Mouse (Mus musculus): ENCODE results near the gene Smarcb1.
"Not testable (repeated sequence)": the region's sequence is repeated elsewhere in the genome, so short reads cannot be mapped to it uniquely, and the experiment has no call there.

Gene Smarcb1

DNA sequence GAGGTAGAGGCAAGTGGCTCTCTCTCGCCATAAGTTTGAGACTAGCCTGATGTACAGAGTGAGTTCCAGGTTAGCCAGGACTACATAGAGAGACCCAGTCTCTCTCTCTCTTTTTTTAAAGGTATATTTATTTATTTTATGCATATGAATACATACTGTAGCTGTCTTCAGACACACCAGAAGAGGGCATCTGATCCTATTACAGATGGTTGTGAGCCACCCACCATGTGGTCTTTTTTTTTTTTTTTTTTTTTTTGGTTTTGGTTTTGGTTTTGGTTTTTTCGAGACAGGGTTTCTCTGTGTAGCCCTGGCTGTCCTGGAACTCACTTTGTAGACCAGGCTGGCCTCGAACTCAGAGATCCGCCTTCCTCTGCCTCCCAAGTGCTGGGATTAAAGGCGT, 33.9 kb downstream of the Smarcb1 start:
- DNase-seq = not testable (repeated sequence)

GRCm38 (mm10) chr10:75884742-75885141, 36.7 kb downstream of the Smarcb1 start:
- no peak for DNase-seq

- DNase-seq = peak; percentile 80 to 86
Observed at GRCm38 (mm10) chr10:75883232-75883552, 38.2 kb downstream of the Smarcb1 start.

DNA sequence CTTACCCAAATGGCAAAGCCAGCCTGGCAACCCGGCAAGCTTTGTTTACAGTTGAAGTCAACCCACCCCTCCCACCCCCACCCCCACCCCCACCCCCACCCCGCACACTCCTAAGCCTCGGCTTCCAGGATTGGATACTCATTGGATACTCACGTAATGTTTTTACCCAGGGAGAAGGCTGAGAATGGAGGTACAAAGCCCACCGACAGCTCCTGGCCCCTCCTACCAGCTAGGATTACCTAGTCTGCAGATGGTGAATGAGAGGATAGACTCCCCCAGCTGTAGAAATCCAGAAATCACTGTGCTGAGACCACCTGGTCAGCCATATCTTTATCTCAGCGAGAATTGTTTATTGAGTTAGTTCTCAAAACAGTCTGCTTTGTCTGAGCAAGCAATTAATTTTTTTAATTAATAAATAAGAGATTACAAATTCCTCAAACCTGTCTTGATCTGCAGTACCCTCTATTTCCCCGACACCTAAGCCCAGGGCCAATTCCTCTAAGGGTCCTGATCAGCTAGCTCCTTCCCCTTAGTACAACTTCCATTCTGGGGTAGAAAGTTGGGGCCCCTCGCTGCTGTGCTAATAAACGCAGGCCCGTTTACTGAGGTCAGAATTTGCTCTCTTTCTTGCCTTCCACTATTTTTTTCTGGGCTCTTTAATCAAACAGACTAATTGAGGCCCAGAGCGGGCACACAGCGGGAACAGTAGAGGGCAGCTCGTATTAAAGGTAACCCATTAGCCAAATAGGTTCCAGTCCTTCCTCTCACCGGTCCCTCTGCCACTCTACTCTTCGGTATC, 38.8 kb downstream of the Smarcb1 start:
- DNase-seq = no peak

DNA sequence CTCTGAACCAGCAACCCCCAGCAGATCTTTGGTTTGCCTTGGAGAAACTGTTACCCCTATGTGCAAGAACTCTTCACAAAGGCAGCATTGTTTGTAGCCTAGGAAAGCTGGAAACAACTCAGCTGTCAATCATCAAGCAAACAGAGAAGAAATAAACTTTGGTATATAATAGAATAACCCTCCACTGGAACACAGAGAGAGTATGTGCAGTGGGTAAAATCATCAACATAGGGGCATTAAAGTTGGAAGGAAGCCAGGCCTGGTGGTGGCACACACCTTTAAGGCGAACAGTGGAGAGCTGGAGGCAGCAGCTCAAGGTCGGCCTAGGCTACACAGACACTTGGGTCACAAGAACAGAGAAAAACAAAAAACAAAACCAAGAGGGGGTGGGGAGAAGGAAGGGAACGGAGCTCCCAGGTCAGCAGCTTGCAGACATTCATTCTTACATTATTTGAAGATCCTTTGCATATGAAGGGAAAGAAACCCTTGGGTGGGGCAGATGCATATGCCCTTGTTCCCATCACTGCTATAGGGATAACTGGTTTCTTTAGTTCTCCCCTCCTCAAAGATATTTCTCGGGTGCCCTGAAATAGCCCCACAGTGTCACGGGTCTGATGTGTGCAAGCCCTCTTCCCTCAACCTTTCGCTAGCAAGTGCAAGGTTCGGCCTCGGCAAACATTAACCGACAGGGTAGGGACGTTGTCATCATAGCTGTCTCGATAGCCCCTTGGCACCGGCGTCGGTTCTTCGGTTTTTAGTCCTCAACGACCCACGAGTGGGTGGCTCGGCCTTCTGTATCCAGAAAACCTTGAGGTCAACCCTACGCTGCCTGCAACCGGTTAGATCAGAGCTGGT, 39.6 kb downstream of the Smarcb1 start:
- no peak for DNase-seq

DNA sequence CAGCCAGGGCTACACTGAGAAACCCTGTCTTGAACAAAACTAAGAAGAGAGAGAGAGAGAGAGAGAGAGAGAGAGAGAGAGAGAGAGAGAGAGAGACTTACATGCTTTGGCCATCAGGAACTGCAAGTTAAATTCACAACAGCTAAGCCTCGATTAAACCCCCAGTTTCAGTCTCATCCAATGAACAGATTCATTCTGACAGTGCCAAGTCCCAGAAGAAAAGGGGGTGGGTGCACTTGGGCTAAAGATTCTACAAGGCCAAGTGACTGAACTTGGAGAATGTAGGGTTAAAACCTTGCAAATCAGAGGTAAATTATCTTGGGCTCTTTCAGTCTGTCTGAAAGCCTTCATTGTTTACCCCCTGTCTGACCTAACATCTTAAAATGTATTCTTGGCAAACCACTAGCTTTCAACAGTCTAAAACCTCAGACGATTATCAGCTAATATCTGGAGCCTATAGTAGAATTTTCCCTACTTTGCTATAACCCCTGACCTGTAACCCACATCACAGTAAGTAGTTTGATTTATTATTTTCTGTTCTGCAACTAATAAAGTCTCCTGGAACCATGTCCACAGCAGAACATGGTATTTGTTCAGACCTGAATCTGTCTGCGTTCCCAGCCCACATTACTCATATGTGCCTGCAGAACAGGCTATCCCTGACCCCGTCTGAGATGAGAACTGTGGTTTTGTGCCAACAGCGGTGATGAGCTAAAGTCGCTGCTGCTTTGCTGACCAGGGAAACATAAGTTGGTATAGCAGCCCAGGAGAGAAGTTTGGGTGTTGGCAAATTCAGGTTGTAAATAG, 40.4 kb downstream of the Smarcb1 start:
- no peak for DNase-seq

DNA sequence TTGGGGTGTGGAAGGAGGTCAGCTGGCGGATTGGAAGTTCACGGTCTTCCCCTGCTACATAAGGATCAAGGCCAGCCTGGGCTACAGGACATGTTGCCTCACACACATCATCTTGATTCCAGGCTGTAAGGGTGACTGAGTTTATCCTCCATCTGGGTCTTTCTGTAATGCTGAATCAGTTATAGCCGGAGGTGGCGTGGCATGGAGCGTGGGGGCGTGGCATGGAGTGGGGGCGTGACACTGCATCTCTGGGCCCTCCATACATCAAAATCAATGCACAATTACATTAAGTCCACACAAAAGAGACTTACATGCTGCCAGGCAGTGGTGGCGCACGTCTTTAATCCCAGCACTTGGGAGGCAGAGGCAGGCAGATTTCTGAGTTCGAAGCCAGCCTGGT, 41.1 kb downstream of the Smarcb1 start:
- DNase-seq = no peak

DNA sequence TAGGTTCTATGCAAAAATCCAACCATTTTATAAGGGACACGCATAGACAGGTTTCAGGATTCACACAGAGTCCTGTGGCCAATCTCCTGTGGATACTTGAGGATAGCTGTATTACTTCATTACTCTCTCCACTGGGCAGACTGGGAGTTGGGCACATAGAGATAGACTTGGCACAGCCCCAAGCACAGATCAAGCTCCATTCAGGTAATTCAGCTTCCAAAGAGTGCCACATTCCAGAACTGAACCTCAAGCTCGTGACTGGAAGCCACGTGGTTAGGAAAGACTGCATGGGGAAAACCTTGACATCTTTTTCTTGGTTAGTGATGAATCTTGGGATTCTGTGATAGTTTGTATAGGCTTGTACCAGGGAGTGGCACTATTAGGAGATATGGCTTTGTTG, 42.6 kb downstream of the Smarcb1 start:
- no peak for DNase-seq

GRCm38 (mm10) chr10:75873543-75874170, 47.8 kb downstream of the Smarcb1 start:
- DNase-seq = peak; percentile 64 to 68

DNA sequence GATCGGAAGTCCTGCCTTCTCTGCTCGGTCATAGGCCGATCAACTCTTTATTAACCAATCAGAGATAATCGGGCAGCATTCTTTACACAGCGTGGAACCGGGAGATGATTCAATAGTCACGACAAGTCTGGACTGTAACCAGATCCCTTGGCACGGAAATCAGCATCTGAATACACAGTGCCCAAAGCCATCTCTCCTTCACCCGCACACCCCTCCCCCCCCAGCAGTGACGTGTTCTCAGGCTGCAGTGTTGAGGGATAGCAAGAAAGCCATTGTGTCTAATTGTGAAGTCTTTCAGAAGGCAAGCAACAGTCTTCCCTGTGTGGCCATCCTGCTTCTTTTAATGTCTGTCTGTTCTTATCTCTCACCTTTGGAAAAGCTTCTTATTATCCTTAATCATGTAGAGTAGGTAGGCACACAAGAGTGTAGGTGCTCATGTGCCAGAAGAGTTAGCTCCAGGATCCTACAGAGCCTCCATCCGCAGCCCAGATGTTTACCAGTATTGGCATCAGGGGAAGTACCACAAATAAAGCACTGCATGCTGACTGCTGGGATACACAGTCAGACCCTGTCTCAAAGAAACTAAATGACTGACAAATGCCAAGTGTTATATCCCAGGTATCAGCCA, 48.4 kb downstream of the Smarcb1 start:
- DNase-seq = peak; percentile 94 to 98

- DNase-seq = no peak
Observed at GRCm38 (mm10) chr10:75872025-75872914, 49.1 kb downstream of the Smarcb1 start.

DNA sequence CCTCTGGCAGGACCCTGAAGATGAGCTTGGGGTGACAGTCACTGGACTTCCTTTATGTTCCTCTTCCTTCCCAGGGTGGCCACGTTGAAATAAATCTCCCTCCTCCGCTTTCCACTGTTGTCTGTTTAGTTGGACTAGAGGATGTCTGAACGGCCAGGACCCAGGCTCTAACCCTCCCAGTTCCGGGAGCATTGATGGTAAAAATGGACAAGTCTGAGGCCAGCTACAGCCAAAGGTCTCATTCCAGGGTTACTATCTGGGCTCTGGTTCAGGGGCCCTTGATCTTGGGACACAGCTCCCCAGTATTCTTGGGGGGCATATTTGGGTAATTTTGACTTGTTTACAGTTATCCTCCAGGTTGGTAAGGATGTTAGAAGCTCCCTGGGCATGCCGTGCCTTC, 59.8 kb downstream of the Smarcb1 start:
- no peak for DNase-seq

DNA sequence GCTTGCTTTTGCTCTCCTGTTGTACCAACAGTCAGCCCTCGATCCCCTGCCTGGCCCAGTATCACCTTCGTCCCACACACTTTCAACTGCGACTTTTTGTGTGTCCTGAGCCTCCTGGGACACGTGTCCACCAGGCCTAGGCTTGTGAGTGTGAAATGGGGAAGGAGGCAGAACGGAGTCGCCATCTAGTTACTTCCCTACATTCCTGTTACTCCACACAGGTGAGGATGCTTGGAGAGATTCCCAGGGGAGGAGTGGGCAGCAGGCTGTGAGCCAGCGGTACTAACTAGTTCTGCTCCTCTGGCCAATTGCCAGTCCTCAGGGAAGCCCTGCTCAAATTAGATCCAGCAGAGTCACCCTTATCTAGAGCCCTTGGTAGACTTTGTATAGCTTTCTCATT, 60.7 kb downstream of the Smarcb1 start:
- peak; percentile 33 to 45 for DNase-seq

- DNase-seq = peak; percentile 90 to 91
Observed at GRCm38 (mm10) chr10:75859786-75860470, 61.5 kb downstream of the Smarcb1 start, which contains the start of gene Mif. TSS of gene Mif (minus strand) at chr10:75860240.

GRCm38 (mm10) chr10:75859107-75859746, 62.2 kb downstream of the Smarcb1 start:
- peak; percentile 54 to 60 for DNase-seq

DNA sequence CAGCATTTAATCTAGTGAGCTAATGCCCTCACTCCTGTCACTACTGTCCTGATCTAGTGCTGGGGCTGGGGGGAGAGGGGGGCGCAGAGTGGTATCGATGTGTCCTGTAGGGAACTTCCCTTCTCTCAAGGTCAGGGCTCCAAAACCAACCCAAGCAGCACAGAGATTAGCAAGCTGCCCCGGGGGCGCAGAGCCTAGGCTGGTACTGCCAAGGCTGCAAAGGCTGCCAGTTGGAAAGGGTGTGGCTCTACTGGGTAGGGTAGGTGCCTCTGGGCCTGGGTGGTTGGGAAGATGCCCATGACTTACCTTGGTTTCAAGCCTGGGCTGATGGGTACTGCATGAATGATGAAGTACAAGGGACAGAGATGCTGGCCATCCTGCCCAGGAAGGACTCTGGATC, 63.8 kb downstream of the Smarcb1 start:
- DNase-seq = no peak

DNA sequence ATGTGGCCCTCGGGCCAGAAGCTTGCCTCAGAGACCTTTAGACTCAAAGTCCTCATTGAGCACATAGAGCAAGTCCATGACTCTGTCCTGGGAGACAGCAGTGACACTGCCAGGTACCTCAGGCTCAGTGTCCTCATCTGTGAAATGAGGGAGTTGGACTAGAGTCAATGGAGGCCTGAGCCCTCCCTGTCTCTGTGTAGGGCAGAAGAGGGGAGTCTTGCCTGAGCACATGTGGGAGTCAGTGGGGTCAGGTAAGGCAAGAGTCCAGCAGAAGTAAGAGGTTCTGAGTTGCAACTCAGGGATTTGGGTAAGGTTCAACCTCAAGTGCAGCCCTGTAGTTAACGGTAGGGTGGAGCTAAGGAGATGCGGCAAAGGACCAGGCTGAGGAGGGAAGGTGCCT, 64.4 kb downstream of the Smarcb1 start:
- DNase-seq = no peak

GRCm38 (mm10) chr10:75856155-75856907, 65.1 kb downstream of the Smarcb1 start:
- no peak for DNase-seq

- DNase-seq = no peak
Observed at GRCm38 (mm10) chr10:75855416-75855981, 65.9 kb downstream of the Smarcb1 start.

All from cerebellum, postnatal 25 days (tissue).